Mouse (Mus musculus) forebrain, embryonic 11.5 days (tissue): ENCODE data around the gene Robo2. TPM values are rescaled to one million over a fixed set of nuclear protein-coding genes. Genes with fewer than 3 reads are reported as not detected.
A peak's percentile ranks its signal among the peaks of the same experiment; 100 is the strongest.

ENCODE experiments used
- ATAC-seq: fragments of 200-750 bp; cut with Nextera tagmentation; replicated peaks from 2 replicates; pipeline ENCODE4 v1.8.0; 2017; ENCODE audit warnings: moderate TSS enrichment; ENCODE audit not compliant: low FRiP score
- DNase-seq: peaks from one replicate; pipeline ENCODE4 v3.0.0-alpha.2; 2017; ENCODE audit warnings: low spot score
- H3K27ac ChIP-seq: fragments of 300-500 bp; sonication (generic); 2 replicates; pipeline ENCODE4 v1.5.1; 2014; ENCODE audit warnings: low read depth, low read length
- H3K27me3 ChIP-seq: fragments of 300-500 bp; sonication (generic); 2 replicates; pipeline ENCODE4 v1.6.1; 2014; ENCODE audit warnings: mild to moderate bottlenecking, low read length, mixed read lengths; ENCODE audit not compliant: control insufficient read depth, insufficient read depth
- H3K36me3 ChIP-seq: fragments of 300-500 bp; sonication (generic); 2 replicates; pipeline ENCODE4 v1.6.1; 2014; ENCODE audit warnings: mild to moderate bottlenecking, low read length, moderate library complexity, mixed read lengths; ENCODE audit not compliant: control insufficient read depth, insufficient read depth
- H3K4me1 ChIP-seq: fragments of 300-500 bp; sonication (generic); replicated peaks from 2 replicates; pipeline ENCODE4 v1.6.1; 2014; ENCODE audit warnings: low read length, mixed read lengths; ENCODE audit not compliant: control insufficient read depth, insufficient read depth
- H3K4me2 ChIP-seq: fragments of 300-500 bp; sonication (generic); 2 replicates; pipeline ENCODE4 v1.6.1; 2014; ENCODE audit warnings: low read depth, mild to moderate bottlenecking, low read length, moderate library complexity, mixed read lengths; ENCODE audit not compliant: severe bottlenecking
- H3K4me3 ChIP-seq: fragments of 300-500 bp; sonication (generic); 2 replicates; pipeline ENCODE4 v1.5.1; 2014; ENCODE audit warnings: low read depth, low read length
- H3K9ac ChIP-seq: fragments of 300-500 bp; sonication (generic); 2 replicates; pipeline ENCODE4 v1.6.1; 2014; ENCODE audit warnings: low read length
- H3K9me3 ChIP-seq: fragments of 300-500 bp; sonication (generic); 2 replicates; pipeline ENCODE4 v1.6.1; 2016; ENCODE audit warnings: low read length, mixed read lengths; ENCODE audit not compliant: control insufficient read depth
- WGBS: fragments of 180-500 bp; shearing (Covaris S2); extraction: QIAGEN DNeasy Blood & Tissue Kit; methylation state at CpG from one replicate; pipeline ENCODE4 v1.1.7; 2014; 5-methylcytosine and 5-hydroxymethylcytosine counted together
- polyA plus RNA-seq: library from polyadenylated mRNA; unstranded; fragments of >200 nt; fragmentation: Nextera tagmentation; extraction: Ambion mirVana; gene quantifications from 2 replicates; pipeline ENCODE4 v1.2.1, GENCODE M21; 2014

Robo2 gene
- polyA plus RNA-seq, result 27.6 and 33.7 TPM in 2 replicates

DNA sequence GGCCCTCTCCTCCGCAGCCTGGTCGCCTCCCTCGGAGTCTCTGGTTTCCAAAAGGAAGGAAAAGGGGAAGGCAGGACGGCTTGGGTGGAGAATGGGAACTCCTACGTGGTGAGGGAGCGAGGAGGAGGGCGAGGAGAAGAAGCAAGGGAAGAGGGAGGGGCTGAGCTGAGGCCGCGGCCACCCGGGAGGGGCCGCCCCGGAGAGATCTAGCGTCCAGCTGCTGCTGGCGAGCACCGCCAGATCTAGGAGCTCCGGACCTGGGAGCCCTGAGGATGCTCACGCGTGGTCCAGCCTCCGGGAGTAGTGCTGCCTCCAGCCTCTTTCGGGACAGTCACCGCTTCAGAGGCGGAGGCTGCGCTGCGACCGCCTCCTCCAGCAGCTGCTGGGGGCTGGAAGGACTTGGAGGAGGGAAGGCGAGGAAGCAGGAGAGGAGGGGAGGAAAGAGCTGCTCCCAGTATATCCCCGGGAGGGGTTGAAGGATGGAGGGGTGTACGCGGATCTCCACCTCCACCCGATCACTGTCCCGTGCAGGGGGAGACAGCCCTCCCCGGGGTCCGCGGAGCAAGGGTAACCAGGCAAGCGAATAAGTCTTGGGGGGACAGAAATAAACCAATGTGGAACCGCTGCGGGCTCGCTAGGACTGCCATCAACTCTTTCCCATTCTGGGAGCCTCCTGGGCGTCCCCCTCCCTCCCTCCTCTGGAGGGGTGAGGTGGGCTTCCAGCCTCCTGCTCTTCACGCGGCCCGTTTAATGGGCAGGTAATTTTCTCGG lies at the start of gene Robo2:
TSS of gene Robo2 (minus strand) at position 345 of the 771 bp plus-strand sequence.
- Histone ChIP-seq H3K27me3 (no peaks in the 10 kb centered on the region), H3K4me1 (no peaks in the 10 kb centered on the region), H3K36me3 (no peaks in the 10 kb centered on the region), H3K4me3 (peak within 1 kb of the TSS; percentile 57), H3K4me2 (peak within 1 kb of the TSS; percentile 86), H3K27ac (peak within 1 kb of the TSS; percentile 43; the same call in 1 of the 2 replicates), H3K9me3 (no peaks in the 10 kb centered on the region), H3K9ac (peak within 1 kb of the TSS; percentile 67)
- peak; percentile 86 for ATAC-seq
- WGBS, result under 1% methylated on average over 43 of the region's 43 CpGs
- DNase-seq, result peak; percentile 86

DNA sequence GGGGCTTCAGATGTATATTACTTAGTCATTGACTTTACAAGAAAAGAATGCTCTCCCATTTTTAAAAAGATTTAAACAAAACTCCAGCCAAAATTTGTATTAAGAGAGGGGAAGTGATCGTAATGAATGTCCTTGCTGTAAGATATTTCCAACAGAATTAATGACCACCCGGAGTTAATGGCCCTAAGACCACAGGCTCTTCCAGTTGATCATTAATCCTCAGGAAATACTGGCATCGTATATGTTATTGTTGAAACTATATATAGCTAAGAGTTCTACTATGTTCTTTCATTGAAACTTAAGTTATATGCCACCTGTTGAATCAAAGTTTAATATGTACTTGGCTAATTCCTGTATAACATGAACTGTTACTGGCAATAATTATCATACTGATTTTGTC lies 46.5 kb upstream of the Robo2 start:
- no peak for DNase-seq
- no peak overlapping the region for H3K27ac ChIP-seq
- ATAC-seq, result no peak
- H3K36me3 ChIP-seq, result no peaks in the 10 kb centered on the region
- 90% methylated on average over 3 of the region's 3 CpGs for WGBS
- no peak overlapping the region for H3K9ac ChIP-seq
- H3K4me3 ChIP-seq, result no peak overlapping the region
- 0 out of 2 replicates have a peak, but pooled peaks cover 2% of the 10 kb centered on the region for H3K4me1 ChIP-seq
- no peaks in the 10 kb centered on the region for H3K27me3 ChIP-seq
- no peaks in the 10 kb centered on the region for H3K9me3 ChIP-seq
- H3K4me2 ChIP-seq, result no peak overlapping the region

DNA sequence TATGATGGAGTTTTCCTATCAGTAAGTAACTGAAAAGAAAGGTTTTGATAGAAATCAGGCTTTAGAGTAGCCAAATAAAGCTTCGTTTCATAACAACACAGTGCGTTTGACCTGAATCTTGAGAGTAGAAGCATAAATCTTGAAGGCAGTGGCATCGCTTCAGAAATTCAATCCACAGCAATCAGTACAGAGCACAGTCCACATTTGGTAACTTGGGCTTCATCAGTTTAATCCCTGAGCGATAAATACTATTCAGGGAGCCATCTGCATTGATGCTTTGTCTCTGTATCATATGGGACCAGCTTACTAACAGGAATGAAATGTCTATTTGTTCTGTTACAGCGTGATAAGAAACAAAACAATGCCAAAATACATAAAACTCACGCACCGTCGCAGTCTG lies 46.1 kb upstream of the Robo2 start:
- no peaks in the 10 kb centered on the region for H3K9me3 ChIP-seq
- 92% methylated on average over 8 of the region's 8 CpGs for WGBS
- ATAC-seq (no peak), DNase-seq (no peak)
- H3K4me2 ChIP-seq, result no peak overlapping the region
- H3K4me3 ChIP-seq, result no peak overlapping the region
- H3K27me3 ChIP-seq, result no peaks in the 10 kb centered on the region
- no peak overlapping the region for H3K9ac ChIP-seq
- H3K4me1 ChIP-seq, result 0 out of 2 replicates have a peak, but pooled peaks cover 2% of the 10 kb centered on the region
- no peak overlapping the region for H3K27ac ChIP-seq
- H3K36me3 ChIP-seq, result no peaks in the 10 kb centered on the region

DNA sequence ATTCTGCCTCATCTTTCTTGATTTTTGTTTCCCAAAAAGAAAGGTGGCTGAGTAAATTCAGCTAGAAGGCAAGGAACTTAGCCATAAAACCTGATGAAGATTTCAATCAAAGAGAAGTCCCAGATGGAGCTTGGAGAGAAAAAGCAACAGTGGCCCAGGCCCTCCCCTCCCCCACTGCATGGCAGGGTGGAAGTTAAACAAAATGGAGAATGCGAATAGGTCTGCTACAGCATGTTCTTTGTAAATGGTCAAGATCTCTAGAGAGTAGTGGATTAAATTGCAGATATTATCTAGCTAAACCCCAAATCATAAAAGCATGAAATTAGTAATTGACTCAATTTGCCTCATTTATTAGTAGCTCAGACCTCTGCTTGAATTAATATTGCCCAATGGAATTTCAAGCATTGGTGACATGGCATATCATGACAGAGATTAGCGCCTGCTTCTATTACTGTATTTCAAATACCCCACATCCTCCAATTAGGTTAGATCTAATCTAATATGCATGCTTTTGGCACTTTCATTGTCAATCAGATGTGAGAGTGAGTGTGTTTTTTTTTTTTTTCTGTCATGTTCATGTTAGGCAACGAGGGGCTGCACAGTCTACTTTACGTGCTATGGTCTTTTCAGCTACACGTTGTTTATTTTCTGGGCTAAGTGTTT lies 45.3 kb upstream of the Robo2 start:
- Histone ChIP-seq H3K4me1 (0 out of 2 replicates have a peak, but pooled peaks cover 2% of the 10 kb centered on the region), H3K9ac (no peak overlapping the region), H3K4me2 (no peak overlapping the region), H3K36me3 (no peaks in the 10 kb centered on the region), H3K9me3 (no peaks in the 10 kb centered on the region), H3K4me3 (no peak overlapping the region), H3K27ac (no peak overlapping the region), H3K27me3 (no peaks in the 10 kb centered on the region)
- ATAC-seq, result no peak
- 82% methylated on average over 5 of the region's 5 CpGs for WGBS
- DNase-seq, result peak; percentile 53

DNA sequence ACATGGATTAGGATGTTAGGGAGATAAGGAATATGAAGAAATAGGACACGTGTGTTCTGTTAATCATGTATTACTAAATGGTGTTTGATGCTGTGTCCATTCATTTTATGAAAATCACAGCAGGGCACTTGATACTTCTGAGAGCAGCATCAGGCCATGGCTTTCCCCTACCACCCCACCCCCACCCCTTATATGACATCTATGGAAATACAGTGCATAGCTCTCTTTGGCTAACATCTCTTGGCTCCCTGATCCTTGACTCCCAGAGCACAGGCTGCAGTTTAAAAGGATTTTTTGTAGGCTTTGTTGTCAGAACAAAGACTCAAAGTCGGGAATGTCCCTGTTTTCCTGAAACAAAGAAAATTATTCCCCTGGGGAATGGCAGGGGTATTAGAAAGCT lies 43.6 kb upstream of the Robo2 start:
- 34% methylated on average over 2 of the region's 2 CpGs for WGBS
- Histone ChIP-seq H3K4me3 (no peak overlapping the region), H3K36me3 (no peaks in the 10 kb centered on the region), H3K4me2 (no peak overlapping the region), H3K27me3 (no peaks in the 10 kb centered on the region), H3K9me3 (no peaks in the 10 kb centered on the region), H3K4me1 (0 out of 2 replicates have a peak, but pooled peaks cover 2% of the 10 kb centered on the region), H3K27ac (no peak overlapping the region), H3K9ac (no peak overlapping the region)
- ATAC-seq, result peak; percentile 15; the same call in 1 of the 2 replicates
- DNase-seq, result no peak

DNA sequence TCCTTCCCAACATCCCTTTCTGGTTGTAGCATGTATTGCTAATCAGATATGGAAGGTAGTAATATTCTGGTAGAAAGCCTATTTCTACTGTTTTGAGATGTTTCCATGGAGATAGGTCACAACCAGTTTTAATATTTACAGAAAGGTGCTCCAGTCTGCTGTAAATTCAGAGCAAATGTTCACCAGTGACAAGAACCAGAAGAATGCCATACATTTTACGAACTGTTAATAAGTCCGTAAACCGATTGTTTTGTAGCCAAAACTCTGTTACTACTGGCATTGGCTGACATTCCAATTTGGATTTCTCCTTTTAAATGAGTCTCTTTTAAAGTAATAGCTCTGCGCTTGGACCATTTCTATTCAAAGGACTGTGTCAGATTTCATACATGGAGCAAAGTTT lies 36.4 kb upstream of the Robo2 start:
- H3K9me3 ChIP-seq, result no peaks in the 10 kb centered on the region
- no peak for ATAC-seq
- no peaks in the 10 kb centered on the region for H3K27me3 ChIP-seq
- no peaks in the 10 kb centered on the region for H3K4me1 ChIP-seq
- no peak overlapping the region for H3K27ac ChIP-seq
- H3K4me3 ChIP-seq, result no peak overlapping the region
- H3K9ac ChIP-seq, result no peak overlapping the region
- no peaks in the 10 kb centered on the region for H3K36me3 ChIP-seq
- no peak overlapping the region for H3K4me2 ChIP-seq
- 92% methylated on average over 4 of the region's 4 CpGs for WGBS
- no peak for DNase-seq

DNA sequence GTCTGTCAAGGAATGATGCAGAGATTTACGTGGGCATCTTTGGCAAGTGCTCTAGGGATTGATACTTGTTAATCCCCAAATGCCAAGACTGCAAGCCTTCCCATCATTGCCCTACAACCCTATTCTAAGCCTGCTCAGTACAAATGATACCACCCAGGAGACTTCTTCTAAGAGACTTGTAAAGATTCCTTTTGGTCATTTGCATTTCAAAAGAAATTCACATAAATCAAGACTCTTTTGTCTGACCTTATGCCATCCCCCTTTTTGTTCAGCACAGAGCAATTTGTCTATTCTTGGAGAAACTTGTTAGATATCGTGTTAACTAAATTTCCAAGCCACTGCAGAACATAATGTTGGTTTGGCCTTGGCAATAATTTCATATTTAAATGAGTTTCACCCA lies 15.4 kb upstream of the Robo2 start:
- no peaks in the 10 kb centered on the region for H3K9me3 ChIP-seq
- DNase-seq (no peak), ATAC-seq (no peak)
- no peaks in the 10 kb centered on the region for H3K4me1 ChIP-seq
- WGBS, result 32% methylated on average over 2 of the region's 2 CpGs
- no peak overlapping the region for H3K4me2 ChIP-seq
- H3K9ac ChIP-seq, result no peak overlapping the region
- H3K36me3 ChIP-seq, result no peaks in the 10 kb centered on the region
- H3K4me3 ChIP-seq, result no peak overlapping the region
- H3K27me3 ChIP-seq, result no peaks in the 10 kb centered on the region
- H3K27ac ChIP-seq, result no peak overlapping the region

DNA sequence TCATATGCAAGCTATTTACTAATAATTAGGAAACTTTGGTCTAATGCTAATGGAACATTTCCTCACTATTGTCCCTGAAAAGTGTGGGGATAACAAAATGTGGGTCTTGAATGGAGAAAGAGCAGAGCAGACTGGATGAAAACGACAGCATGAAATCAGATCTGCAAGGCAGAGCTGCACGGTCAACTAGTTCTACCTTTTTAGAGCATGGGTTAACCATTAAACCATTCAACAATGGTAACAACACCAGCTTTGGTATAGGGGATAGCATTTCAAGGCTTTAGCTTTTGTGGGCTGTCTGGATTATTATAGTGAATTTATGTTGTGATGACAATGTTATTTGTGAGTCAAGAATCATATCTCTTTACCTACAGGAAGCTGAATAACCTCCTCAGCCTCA lies 8.7 kb upstream of the Robo2 start:
- Histone ChIP-seq H3K4me3 (no peak overlapping the region), H3K36me3 (no peaks in the 10 kb centered on the region), H3K27me3 (no peaks in the 10 kb centered on the region), H3K9me3 (no peaks in the 10 kb centered on the region), H3K27ac (no peak overlapping the region), H3K9ac (no peak overlapping the region), H3K4me1 (no peaks in the 10 kb centered on the region), H3K4me2 (no peak overlapping the region)
- DNase-seq (no peak), ATAC-seq (no peak)
- 90% methylated on average over 2 of the region's 2 CpGs for WGBS
